Mouse (Mus musculus) hindbrain, postnatal 0 days (tissue): Measurements from ENCODE around the gene Gtf2ird1. TPM values are rescaled to one million over a fixed set of nuclear protein-coding genes. Genes with fewer than 3 reads are reported as not detected.

Experiments used
- ATAC-seq: fragments of 200-750 bp; cut with Nextera tagmentation; 2 replicates; pipeline ENCODE4 v1.8.0; 2017; ENCODE audit warnings: mild to moderate bottlenecking, moderate TSS enrichment, moderate library complexity
- DNase-seq: peaks from one replicate; pipeline ENCODE4 v3.0.0-alpha.2; 2015; ENCODE audit warnings: low spot score
- H3K27ac ChIP-seq: fragments of 300-500 bp; sonication (generic); 2 replicates; pipeline ENCODE4 v1.5.1; 2014; ENCODE audit warnings: mild to moderate bottlenecking
- H3K27me3 ChIP-seq: fragments of 300-500 bp; sonication (generic); 2 replicates; pipeline ENCODE4 v1.6.1; 2014; ENCODE audit warnings: low read length, mixed read lengths; ENCODE audit not compliant: insufficient read depth
- H3K36me3 ChIP-seq: fragments of 300-500 bp; sonication (generic); 2 replicates; pipeline ENCODE4 v1.6.1; 2014; ENCODE audit warnings: low read length, mixed read lengths; ENCODE audit not compliant: insufficient read depth
- H3K4me1 ChIP-seq: fragments of 300-500 bp; sonication (generic); 2 replicates; pipeline ENCODE4 v1.6.1; 2014; ENCODE audit warnings: antibody characterized with exemption, low read length, mixed read lengths; ENCODE audit not compliant: insufficient read depth
- H3K4me2 ChIP-seq: fragments of 300-500 bp; sonication (generic); 2 replicates; pipeline ENCODE4 v1.6.1; 2014; ENCODE audit warnings: low read depth, mild to moderate bottlenecking, low read length, moderate library complexity, mixed read lengths
- H3K4me3 ChIP-seq: fragments of 300-500 bp; sonication (generic); 2 replicates; pipeline ENCODE4 v1.5.1; 2014; ENCODE audit warnings: low read length
- H3K9ac ChIP-seq: fragments of 300-500 bp; sonication (generic); replicated peaks from 2 replicates; pipeline ENCODE4 v1.6.1; 2014; ENCODE audit warnings: mild to moderate bottlenecking, low read length, moderate library complexity, mixed read lengths
- H3K9me3 ChIP-seq: fragments of 300-500 bp; sonication (generic); 2 replicates; pipeline ENCODE4 v1.6.1; 2016; ENCODE audit warnings: low read length, mixed read lengths
- CTCF ChIP-seq: IDR thresholded peaks from 2 replicates; pipeline ENCODE4 v1.5.1; 2016; ENCODE audit warnings: antibody characterized with exemption, control low read depth, low read depth
- WGBS: fragments of 180-500 bp; shearing (Covaris S2); extraction: QIAGEN DNeasy Blood & Tissue Kit; methylation state at CpG from one replicate; pipeline ENCODE4 v1.1.7; 2014; 5-methylcytosine and 5-hydroxymethylcytosine counted together
- polyA plus RNA-seq: library from polyadenylated mRNA; unstranded; fragments of >200 nt; fragmentation: Nextera tagmentation; extraction: Ambion mirVana; gene quantifications from 2 replicates; pipeline ENCODE4 v1.2.1, GENCODE M21; 2015
- total RNA-seq: library from RNA; depleted of rRNA; stranded (reverse); fragments of >200 nt; gene quantifications from 2 replicates; pipeline ENCODE4 v1.2.3, GENCODE M21; 2014

Gtf2ird1 gene
- total and polyA plus RNA-seq, 2 experiments from 2014 or later: 46.4 to 57.7 TPM

DNA sequence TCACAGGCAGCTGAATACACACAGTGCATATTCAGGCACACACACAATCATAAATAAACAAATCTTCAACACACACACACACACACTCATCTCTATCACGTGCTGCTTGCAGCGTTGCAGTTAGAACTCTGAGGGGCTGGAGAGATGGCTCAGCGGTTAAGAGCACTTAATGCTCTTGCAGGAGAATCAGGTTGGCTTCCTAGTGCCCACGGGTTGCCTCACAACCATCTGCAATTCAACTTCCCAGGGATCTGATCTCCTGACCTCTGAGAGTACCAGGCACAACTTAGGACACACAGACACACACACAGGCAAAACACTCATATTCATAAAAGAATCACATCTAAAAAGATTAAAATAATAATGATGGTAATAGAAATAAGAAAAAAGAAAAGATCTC lies 39.3 kb upstream of the Gtf2ird1 start:
- Histone ChIP-seq H3K27ac (no peak overlapping the region), H3K4me2 (no peak overlapping the region), H3K9me3 (no peaks in the 10 kb centered on the region), H3K27me3 (no peaks in the 10 kb centered on the region), H3K4me3 (no peak overlapping the region), H3K36me3 (peaks cover 40% of the 10 kb centered on the region), H3K9ac (no peak overlapping the region), H3K4me1 (no peaks in the 10 kb centered on the region)
- no peak for ATAC-seq
- 81% methylated on average over 4 of the region's 4 CpGs for WGBS
- no peak for TF ChIP-seq CTCF
- no peak for DNase-seq

DNA sequence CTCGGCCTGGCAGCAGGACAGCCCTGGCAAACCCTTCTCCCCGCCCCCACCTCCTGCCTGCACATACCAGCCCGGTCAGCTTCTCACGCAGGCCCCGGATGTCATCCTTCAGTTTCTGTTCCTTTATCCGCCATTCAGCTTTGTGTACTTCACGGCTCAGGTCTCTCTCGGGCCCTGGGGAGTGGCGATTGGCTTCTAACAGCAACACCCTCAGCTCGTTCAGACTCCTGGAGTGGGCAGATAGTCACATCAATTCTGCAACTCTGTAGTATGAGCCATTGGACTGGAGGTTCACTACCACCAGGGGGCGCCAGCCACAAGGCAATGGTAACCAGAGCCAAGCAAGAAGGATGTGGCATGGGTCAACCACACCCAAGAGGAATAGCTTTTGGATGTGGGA lies 37.6 kb upstream of the Gtf2ird1 start:
- H3K4me1 ChIP-seq: no peaks in the 10 kb centered on the region
- H3K4me2 ChIP-seq: no peak overlapping the region
- H3K27me3 ChIP-seq: no peaks in the 10 kb centered on the region
- ATAC-seq (peak; percentile 69), DNase-seq (peak; percentile 91)
- H3K27ac ChIP-seq: no peak overlapping the region
- 51% methylated on average over 11 of the region's 11 CpGs for WGBS
- TF ChIP-seq CTCF: peak; percentile 98
- no peak overlapping the region for H3K4me3 ChIP-seq
- peaks cover 45% of the 10 kb centered on the region for H3K36me3 ChIP-seq
- no peaks in the 10 kb centered on the region for H3K9me3 ChIP-seq
- no peak overlapping the region for H3K9ac ChIP-seq

DNA sequence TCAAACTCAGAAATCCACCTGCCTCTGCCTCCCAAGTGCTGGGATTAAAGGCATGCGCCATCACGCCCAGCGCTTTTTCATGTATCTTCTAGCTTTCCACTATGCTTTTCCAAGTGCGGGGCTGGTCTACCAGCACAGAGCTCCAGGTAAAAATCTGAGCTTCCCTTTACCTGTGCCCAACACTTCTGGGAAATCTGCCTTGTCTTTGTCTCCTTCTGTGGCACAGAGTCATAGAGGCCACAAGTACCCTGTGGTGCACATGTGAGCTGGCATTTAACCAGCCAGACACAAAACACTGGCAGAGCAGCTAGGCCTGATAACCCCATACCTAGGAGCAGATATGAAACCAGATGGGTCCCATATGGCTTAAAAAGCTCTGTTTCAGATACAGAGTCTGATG lies 36.4 kb upstream of the Gtf2ird1 start:
- DNase-seq (no peak), ATAC-seq (no peak)
- no peaks in the 10 kb centered on the region for H3K9me3 ChIP-seq
- H3K9ac ChIP-seq: no peak overlapping the region
- H3K27me3 ChIP-seq: no peaks in the 10 kb centered on the region
- no peak for TF ChIP-seq CTCF
- H3K27ac ChIP-seq: no peak overlapping the region
- H3K4me2 ChIP-seq: no peak overlapping the region
- H3K4me1 ChIP-seq: no peaks in the 10 kb centered on the region
- peaks cover 45% of the 10 kb centered on the region for H3K36me3 ChIP-seq
- 97% methylated on average over 4 of the region's 4 CpGs for WGBS
- no peak overlapping the region for H3K4me3 ChIP-seq

DNA sequence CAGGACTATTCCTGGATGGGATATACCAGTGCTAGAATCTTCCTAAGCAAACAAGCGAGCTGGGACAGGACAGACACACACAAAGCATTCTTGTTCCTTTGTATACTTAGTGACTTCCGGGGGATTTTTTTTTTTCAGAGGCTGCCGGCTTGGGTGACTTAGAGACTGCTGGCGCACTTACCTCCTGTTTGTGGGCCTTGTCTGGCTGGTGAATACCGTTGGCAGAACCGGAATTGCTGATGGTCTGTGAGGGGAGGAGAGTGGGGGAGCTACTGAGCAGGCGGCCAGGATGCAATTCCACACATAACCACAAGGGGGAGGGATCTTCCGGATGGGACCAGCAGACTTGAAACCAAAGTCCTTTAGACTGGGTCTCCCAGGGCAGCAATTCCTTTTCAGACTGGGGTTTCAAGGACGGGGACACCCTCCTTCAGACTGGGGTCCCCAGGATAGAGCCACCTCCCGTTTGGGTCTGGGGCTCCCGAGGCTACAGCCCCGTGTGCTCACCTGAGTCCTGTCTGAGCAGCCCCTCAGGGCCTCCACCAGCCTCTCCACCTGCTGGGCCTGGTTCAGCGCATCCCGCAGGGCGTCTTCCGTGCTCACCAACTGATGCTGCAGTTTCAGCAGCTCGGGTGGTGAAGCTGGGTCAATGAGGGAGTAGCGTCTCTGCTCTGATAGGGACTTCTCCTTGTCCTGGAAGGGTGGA lies 35.3 kb upstream of the Gtf2ird1 start:
- Histone ChIP-seq H3K9ac (no peak overlapping the region), H3K9me3 (no peaks in the 10 kb centered on the region), H3K4me1 (no peaks in the 10 kb centered on the region), H3K27ac (peak overlapping the region; percentile 22; the same call in 1 of the 2 replicates), H3K36me3 (peaks cover 36% of the 10 kb centered on the region), H3K4me2 (no peak overlapping the region), H3K27me3 (no peaks in the 10 kb centered on the region), H3K4me3 (no peak overlapping the region)
- ATAC-seq: peak; percentile 60
- 26% methylated on average over 18 of the region's 18 CpGs for WGBS
- peak; percentile 99 for TF ChIP-seq CTCF
- DNase-seq: peak; percentile 94

DNA sequence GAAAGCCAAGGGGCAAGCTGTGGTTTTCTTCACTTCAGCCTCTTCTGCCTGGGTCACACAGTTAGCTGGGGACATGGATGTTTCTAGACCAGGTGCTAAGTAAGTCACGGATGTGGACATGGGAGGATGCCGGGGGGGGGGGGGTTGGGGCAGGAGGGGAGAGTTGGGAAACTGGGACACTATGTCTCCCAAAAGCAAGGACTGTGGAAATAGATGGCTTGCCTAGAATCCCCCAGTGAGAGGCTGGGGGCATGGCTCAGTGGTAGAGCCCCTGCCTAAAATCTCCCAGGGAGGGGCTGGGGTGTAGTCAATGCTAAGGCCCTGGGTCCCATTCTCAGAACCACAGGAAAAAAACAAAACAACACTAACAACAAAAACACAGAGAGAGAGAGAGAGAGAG lies 34.7 kb upstream of the Gtf2ird1 start:
- H3K36me3 ChIP-seq: peaks cover 29% of the 10 kb centered on the region; the same call in 1 of the 2 replicates

DNA sequence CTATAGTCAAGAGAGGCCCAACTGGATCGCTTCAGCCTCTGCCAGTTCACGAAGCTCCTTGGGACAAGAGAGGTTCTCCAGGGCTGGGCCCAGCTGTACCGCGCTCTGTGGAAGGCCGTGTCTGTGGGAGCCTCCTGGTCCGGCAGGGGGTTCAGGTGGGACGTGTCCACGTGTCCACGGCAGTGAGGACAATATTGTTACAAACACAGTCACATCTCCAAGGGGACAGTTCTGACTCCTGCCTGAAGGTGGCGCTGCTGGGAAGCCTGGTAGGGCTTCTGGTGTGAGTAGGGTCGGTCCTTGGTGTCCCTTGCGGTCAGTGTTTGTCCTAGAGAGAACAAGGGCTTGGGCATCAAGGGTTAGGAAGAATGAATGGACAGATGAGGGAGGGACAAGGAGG lies 33.9 kb upstream of the Gtf2ird1 start:
- Histone ChIP-seq H3K27me3 (no peaks in the 10 kb centered on the region), H3K27ac (no peak overlapping the region), H3K36me3 (peaks cover 22% of the 10 kb centered on the region; the same call in 1 of the 2 replicates), H3K9ac (no peak overlapping the region), H3K4me2 (no peak overlapping the region), H3K4me3 (no peak overlapping the region), H3K9me3 (no peaks in the 10 kb centered on the region), H3K4me1 (no peaks in the 10 kb centered on the region)
- TF ChIP-seq CTCF: peak; percentile 72
- ATAC-seq (no peak), DNase-seq (no peak)
- 86% methylated on average over 12 of the region's 12 CpGs for WGBS

More for the DNA sequence above, 34.7 kb upstream of the Gtf2ird1 start:
- H3K27me3 ChIP-seq: no peaks in the 10 kb centered on the region
- H3K27ac ChIP-seq: no peak overlapping the region
- no peak overlapping the region for H3K4me2 ChIP-seq
- no peak for DNase-seq
- no peak for ATAC-seq
- TF ChIP-seq CTCF: no peak
- H3K4me3 ChIP-seq: no peak overlapping the region
- no peaks in the 10 kb centered on the region for H3K9me3 ChIP-seq
- H3K4me1 ChIP-seq: no peaks in the 10 kb centered on the region
- WGBS: 90% methylated on average over 2 of the region's 2 CpGs
- H3K9ac ChIP-seq: no peak overlapping the region

DNA sequence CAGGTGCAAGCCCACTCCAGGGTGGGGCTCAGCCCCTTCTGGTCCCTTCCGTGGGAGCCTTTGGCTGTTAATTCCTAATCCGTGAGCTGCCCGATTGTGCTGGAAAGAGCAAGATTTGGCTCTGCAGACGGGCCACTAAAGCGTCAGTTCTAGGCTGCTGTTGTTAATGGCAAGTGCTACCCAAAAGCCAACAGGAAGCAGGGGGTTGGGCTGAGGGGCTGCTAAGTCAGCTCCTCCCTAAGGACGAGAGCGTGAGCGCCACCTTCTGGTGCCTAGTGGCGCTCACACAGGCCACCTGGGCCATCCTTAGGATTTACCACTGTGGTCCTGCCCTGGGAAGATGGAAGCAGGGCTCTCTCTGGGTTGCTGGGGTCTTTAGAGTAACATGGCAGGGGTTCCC lies 33.1 kb upstream of the Gtf2ird1 start:
- Histone ChIP-seq H3K4me3 (no peak overlapping the region), H3K27ac (no peak overlapping the region), H3K27me3 (no peaks in the 10 kb centered on the region), H3K36me3 (peaks cover 15% of the 10 kb centered on the region; the same call in 1 of the 2 replicates), H3K9ac (no peak overlapping the region), H3K4me2 (no peak overlapping the region), H3K4me1 (no peaks in the 10 kb centered on the region), H3K9me3 (no peaks in the 10 kb centered on the region)
- 29% methylated on average over 9 of the region's 9 CpGs for WGBS
- DNase-seq (peak; percentile 76), ATAC-seq (no peak)
- TF ChIP-seq CTCF: peak; percentile 66
